Mouse (Mus musculus) ES-E14 (cell line): ENCODE measurements around the gene Pax3. TPM values are rescaled to one million over a fixed set of nuclear protein-coding genes. Genes with fewer than 3 reads are reported as not detected.

ENCODE experiments used
- DNase-seq: peaks from one replicate; pipeline ENCODE4 v3.0.0-alpha.2; 2013; ENCODE audit warnings: low read depth, low spot score
- H3K27ac ChIP-seq: 2 replicates; pipeline ENCODE4 v1.5.1; 2012; ENCODE audit warnings: low read depth, mild to moderate bottlenecking, low read length, moderate library complexity, mixed read lengths; ENCODE audit not compliant: poor library complexity, insufficient read depth, severe bottlenecking
- H3K36me3 ChIP-seq: 2 replicates; pipeline ENCODE4 v1.6.1; 2012; ENCODE audit warnings: mild to moderate bottlenecking, low read length, moderate library complexity, mixed read lengths; ENCODE audit not compliant: control insufficient read depth, poor library complexity, insufficient read depth, severe bottlenecking
- H3K4me1 ChIP-seq, 2 experiments: fragments of 150-350 bp in 1 of 2; sonication (generic) in 1 of 2; 2 replicates each; pipeline ENCODE4 v1.6.1; 2012; ENCODE audit warnings: low read length in 2 of 2, mild to moderate bottlenecking in 1 of 2, mixed read lengths in 1 of 2; ENCODE audit not compliant: control insufficient read depth in 2 of 2, insufficient read depth in 2 of 2, poor library complexity in 1 of 2
- H3K4me3 ChIP-seq, 2 experiments: fragments of 150-350 bp in 1 of 2; sonication (generic) in 1 of 2; 2 replicates each; pipeline ENCODE4 v1.5.1; 2012; ENCODE audit warnings: low read length in 2 of 2, low read depth in 1 of 2, mild to moderate bottlenecking in 1 of 2, mixed read lengths in 1 of 2; ENCODE audit not compliant: insufficient read depth in 1 of 2, poor library complexity in 1 of 2, severe bottlenecking in 1 of 2
- H3K9ac ChIP-seq: 2 replicates; pipeline ENCODE4 v1.6.1; 2012; ENCODE audit warnings: low read depth, mild to moderate bottlenecking, low read length, mixed read lengths; ENCODE audit not compliant: poor library complexity, insufficient read depth, severe bottlenecking
- H3K9me3 ChIP-seq: fragments of 150-350 bp; sonication (generic); 2 replicates; pipeline ENCODE4 v1.6.1; 2012; ENCODE audit warnings: low read depth, mild to moderate bottlenecking, low read length; ENCODE audit not compliant: control insufficient read depth, insufficient read depth
- CHD2 ChIP-seq: IDR thresholded peaks from 2 replicates; pipeline ENCODE4 v1.6.1; 2014; ENCODE audit warnings: mild to moderate bottlenecking, low read depth, low read length, inconsistent platforms
- HCFC1 ChIP-seq: IDR thresholded peaks from 2 replicates; pipeline ENCODE4 v1.6.1; 2012; ENCODE audit warnings: low read length, inconsistent platforms, borderline replicate concordance; ENCODE audit not compliant: insufficient read depth
- MAFK ChIP-seq: IDR thresholded peaks from 2 replicates; pipeline ENCODE4 v1.6.1; 2014; ENCODE audit warnings: mild to moderate bottlenecking, low read depth, low read length, inconsistent platforms; ENCODE audit not compliant: insufficient read depth
- ZC3H11A ChIP-seq: IDR thresholded peaks from 2 replicates; pipeline ENCODE4 v1.6.1; 2012; ENCODE audit warnings: low read depth, mild to moderate bottlenecking, inconsistent platforms, low read length, borderline replicate concordance
- ZNF384 ChIP-seq: IDR thresholded peaks from 2 replicates; pipeline ENCODE4 v1.6.1; 2012; ENCODE audit warnings: low read depth, low read length, inconsistent platforms
- in situ Hi-C, 2 experiments: fragments of 600-800 bp; cut with MboI; formaldehyde crosslinking; loops; one replicate each; pipeline ENCODE4 v1.15.1; 2025; ENCODE audit warnings: low sequenced_read_pairs in 2 of 2, inconsistent platforms in 1 of 2; ENCODE audit not compliant: unreplicated experiment in 2 of 2
- total RNA-seq: library from RNA; depleted of rRNA; stranded (reverse); fragments of 300-350 nt; gene quantifications from 2 replicates; pipeline ENCODE4 v1.2.3, GENCODE M21; 2012

Pax3 gene
- total RNA-seq, 1 experiment, result 0.71 TPM

- Histone ChIP-seq H3K9me3 (no peaks in the 10 kb centered on the region), H3K4me1 (peaks cover 0 to 2% of the 10 kb centered on the region in 2 experiments; a peak in 1 of 4 replicates), H3K36me3 (no peaks in the 10 kb centered on the region), H3K27ac (no peak overlapping the region), H3K9ac (no peak overlapping the region), H3K4me3 (no peak overlapping the region)
- in situ Hi-C loops, result no loop called here
- no peak for DNase-seq
- TF ChIP-seq CHD2 (no peak), HCFC1 (no peak), MAFK (no peak), ZC3H11A (no peak), ZNF384 (no peak)
Observed at GRCm38 (mm10) chr1:78203622-78204211, 6.8 kb upstream of the Pax3 start.

- no peak for TF ChIP-seq HCFC1
- TF ChIP-seq ZC3H11A, result no peak
- TF ChIP-seq MAFK, result no peak
- TF ChIP-seq CHD2, result no peak
- no peak for TF ChIP-seq ZNF384
- Histone ChIP-seq H3K4me3 (no peak overlapping the region), H3K4me1 (peaks cover 0 to 2% of the 10 kb centered on the region in 2 experiments; a peak in 1 of 4 replicates), H3K36me3 (no peaks in the 10 kb centered on the region), H3K9ac (no peak overlapping the region), H3K27ac (no peak overlapping the region), H3K9me3 (no peaks in the 10 kb centered on the region)
- in situ Hi-C loops, result no loop called here
- DNase-seq, result no peak
Observed at GRCm38 (mm10) chr1:78203086-78203614, 6.2 kb upstream of the Pax3 start.

- TF ChIP-seq ZNF384 (no peak), HCFC1 (no peak), MAFK (no peak), CHD2 (no peak)
- H3K36me3 ChIP-seq, result no peaks in the 10 kb centered on the region
- H3K4me1 ChIP-seq, result peaks cover 0 to 2% of the 10 kb centered on the region in 2 experiments; a peak in 1 of 4 replicates
- no peaks in the 10 kb centered on the region for H3K9me3 ChIP-seq
- H3K9ac ChIP-seq, result no peak overlapping the region
- in situ Hi-C loops, result no loop called here
- no peak for DNase-seq
- no peak overlapping the region for H3K27ac ChIP-seq
- no peak overlapping the region for H3K4me3 ChIP-seq
Observed at GRCm38 (mm10) chr1:78202466-78203085, 5.6 kb upstream of the Pax3 start.

GRCm38 (mm10) chr1:78201251-78202010 is 4.5 kb upstream of the Pax3 start:
- no peak overlapping the region for H3K27ac ChIP-seq
- H3K4me3 ChIP-seq, result no peak overlapping the region; a peak in 1 of 4 replicates
- peaks cover 0 to 2% of the 10 kb centered on the region in 2 experiments; a peak in 1 of 4 replicates for H3K4me1 ChIP-seq
- TF ChIP-seq HCFC1, result no peak
- no peaks in the 10 kb centered on the region for H3K36me3 ChIP-seq
- no peaks in the 10 kb centered on the region for H3K9me3 ChIP-seq
- in situ Hi-C loops, result no loop called here
- DNase-seq, result no peak
- no peak overlapping the region for H3K9ac ChIP-seq
